Mouse (Mus musculus): ENCODE results near the gene Spaar.

DNA sequence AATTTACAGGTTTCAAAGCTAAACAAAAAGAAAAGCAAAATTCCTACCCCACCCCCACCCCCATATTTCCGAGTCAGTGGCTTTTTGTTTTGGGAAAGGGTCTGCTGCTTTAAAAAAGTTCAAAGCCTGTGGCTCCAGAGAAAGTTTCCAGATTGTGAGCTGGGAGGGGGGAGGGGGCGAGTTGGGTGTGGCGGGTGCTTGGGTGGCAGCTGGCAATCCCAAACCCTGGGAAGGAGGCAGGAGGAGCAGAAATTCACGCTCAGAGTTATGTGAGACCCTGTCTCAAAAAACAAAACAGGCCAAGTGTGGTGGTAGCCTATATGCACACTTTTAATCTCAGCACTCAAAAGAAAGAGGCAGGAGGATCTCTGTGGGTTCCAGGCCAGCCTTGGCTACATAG is 12.8 kb downstream of the Spaar start:
- TF ChIP-seq CHD2 (IDR thresholded peaks at IDR 0.05; ENCODE audit: low read depth, low read length) (no peak), HCFC1 (IDR thresholded peaks at IDR 0.05; ENCODE audit: borderline replicate concordance, insufficient read depth, low read length) (no peak), ZC3H11A (IDR thresholded peaks at IDR 0.05; ENCODE audit: borderline replicate concordance, low read depth, low read length) (no peak), ZNF384 (IDR thresholded peaks at IDR 0.05; ENCODE audit: low read depth, low read length) (no peak), MAFK (IDR thresholded peaks at IDR 0.05; ENCODE audit: insufficient read depth, low read depth, low read length) (no peak)

All from ES-E14 (cell line).